Mouse (Mus musculus) adrenal gland, adult (tissue): Measurements from ENCODE around the gene Gdf2.

ENCODE experiments used
- DNase-seq, 2 experiments: peaks; one replicate each; pipeline ENCODE4 v3.0.0; 2022 to 2023; ENCODE audit warnings: low spot score in 1 of 2; ENCODE audit not compliant: inconsistent age in 2 of 2

Gene Gdf2

DNA sequence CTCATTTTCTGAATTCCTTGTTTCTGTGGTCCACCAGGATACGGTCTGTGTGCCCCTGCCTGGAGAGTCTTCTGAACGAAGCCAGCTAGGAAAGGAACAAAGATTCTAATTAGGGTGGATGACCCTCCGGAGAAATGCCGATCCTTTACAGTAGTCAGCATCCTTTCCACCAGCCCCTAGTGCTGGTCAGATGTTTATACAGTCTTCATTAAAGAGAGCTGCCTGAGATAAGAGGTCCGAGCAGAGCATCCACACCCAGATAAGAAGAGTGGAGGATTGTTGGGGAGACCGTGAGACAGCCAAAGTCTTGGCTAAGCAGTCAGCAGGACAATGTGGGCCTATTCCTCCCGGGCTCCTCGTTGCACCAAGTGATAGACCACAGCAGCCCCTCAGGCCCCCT lies at the start of gene Gdf2:
Gene Gdf2, plus strand, starts transcription at position 301 of the 400 bp plus-strand sequence.
- no peak for DNase-seq

GRCm38 (mm10) chr14:33891507-33891906 lies 49.3 kb upstream of the Gdf2 start:
- no peak for DNase-seq

GRCm38 (mm10) chr14:33895777-33896176 lies 45.1 kb upstream of the Gdf2 start:
- DNase-seq: no peak

DNA sequence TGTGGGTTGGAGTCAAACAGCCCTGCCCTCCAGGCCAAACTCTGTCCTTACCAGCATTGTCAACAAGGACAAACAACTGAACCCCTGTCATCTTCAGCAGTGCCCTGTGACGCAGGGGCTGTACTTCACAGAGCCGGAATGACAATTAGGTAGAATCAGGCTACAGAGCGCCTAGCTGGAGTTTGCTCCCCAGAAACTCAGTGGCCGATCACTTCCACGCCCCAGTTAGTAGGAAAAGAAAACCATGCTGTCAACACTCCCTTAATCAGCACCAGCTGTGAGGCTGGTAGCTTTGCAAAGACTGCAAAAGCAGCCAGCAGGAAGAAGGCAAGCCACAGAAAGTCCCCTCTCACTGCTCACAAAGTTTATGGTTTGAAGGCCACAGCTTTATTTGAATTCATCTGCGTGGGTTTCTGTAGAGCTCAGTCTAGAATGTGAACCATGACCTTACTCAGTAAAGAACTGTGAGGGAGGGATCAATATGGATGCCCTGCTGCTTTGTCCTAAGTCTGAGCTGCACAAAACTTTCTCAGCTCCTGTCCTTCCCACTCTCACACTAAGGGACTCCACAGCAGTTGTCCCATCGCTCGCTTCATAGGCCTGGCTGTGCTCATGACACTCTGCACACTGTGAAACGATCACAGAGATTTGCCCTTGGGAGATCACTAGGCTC lies 44.1 kb upstream of the Gdf2 start:
- DNase-seq: peak in 1 of 2 experiments; percentile 55

DNA sequence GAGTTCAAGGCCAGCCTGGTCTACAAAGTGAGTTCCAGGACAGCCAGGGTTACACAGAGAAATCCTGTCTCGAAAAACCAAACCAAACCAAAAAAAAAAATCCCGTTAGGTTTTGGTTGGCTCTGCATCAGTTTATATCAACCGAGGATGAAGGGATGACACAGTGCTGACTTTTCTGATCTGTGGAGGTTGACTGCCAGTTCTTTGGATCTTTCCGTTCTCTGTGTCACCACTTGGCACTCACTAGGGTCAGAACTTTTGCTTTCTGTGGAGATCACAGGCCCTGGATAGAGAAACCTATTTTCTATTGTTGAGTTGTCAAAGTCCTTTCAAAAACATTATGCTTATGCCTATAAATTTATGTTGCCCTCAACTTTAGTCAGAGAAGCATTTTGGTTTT lies 38.1 kb upstream of the Gdf2 start:
- DNase-seq: peak in 1 of 2 experiments; percentile 24

- DNase-seq: no peak
These were observed 37.6 kb upstream of the Gdf2 start for GRCm38 (mm10) chr14:33903199-33903598.

GRCm38 (mm10) chr14:33904851-33905250 lies 36.0 kb upstream of the Gdf2 start:
- DNase-seq: no peak

DNA sequence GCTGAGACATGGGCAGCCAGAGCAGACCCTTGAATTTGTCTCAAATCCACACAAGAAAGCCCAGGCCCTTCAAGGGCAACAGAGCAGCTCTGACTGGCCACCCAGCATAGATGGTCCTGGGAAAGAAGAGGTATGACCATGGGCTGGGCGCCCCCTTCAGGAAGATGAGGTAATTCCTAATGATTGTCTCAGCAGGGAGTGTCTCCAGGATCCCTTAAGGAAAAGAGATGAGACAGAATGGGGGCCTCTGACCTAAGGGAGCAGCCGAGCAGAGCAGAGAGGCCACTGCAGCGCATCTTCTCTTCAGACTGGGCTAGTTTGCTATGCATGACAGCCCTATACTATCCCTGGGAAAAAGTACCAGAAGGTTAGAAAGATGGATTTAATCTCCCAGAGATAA lies 27.1 kb upstream of the Gdf2 start:
- peak; percentile 61 to 90 for DNase-seq

GRCm38 (mm10) chr14:33914206-33914605 lies 26.6 kb upstream of the Gdf2 start:
- DNase-seq: no peak

- DNase-seq: no peak
These were observed 19.9 kb upstream of the Gdf2 start for GRCm38 (mm10) chr14:33920727-33921559.

DNA sequence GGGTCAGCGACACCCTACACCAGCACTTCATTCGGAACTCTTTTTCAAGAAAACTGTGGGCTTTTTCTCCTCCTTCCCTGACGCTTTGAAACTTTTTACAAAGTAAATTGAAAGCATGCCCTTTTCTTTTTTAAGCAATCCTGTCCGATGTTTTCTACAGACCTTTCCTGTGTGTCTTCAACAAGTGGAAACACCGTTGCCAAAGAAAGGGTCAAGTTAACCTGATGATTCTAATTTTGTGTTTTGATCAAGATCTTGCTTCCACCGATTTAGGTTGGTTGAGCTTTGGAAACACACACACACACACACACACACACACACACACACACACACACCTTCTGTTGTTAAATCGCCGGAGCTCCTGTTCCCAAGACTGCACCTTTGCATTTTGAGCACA lies 18.1 kb upstream of the Gdf2 start:
- no peak for DNase-seq

- DNase-seq: peak; percentile 30 to 61
These were observed 17.4 kb upstream of the Gdf2 start, which contains the start of gene Gdf10 for GRCm38 (mm10) chr14:33923168-33924070. Gene Gdf10 (plus strand): TSS chr14:33923587.

DNA sequence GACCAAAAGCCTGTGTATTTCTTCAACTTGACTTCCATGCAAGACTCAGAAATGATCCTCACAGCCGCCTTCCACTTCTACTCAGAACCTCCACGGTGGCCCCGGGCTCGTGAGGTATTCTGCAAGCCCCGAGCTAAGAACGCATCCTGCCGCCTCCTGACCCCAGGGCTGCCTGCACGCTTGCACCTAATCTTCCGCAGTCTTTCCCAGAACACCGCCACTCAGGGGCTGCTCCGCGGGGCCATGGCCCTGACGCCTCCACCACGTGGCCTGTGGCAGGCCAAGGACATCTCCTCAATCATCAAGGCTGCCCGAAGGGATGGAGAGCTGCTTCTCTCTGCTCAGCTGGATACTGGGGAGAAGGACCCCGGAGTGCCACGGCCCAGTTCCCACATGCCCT lies 9.0 kb upstream of the Gdf2 start:
- peak; percentile 41 to 50 for DNase-seq

DNA sequence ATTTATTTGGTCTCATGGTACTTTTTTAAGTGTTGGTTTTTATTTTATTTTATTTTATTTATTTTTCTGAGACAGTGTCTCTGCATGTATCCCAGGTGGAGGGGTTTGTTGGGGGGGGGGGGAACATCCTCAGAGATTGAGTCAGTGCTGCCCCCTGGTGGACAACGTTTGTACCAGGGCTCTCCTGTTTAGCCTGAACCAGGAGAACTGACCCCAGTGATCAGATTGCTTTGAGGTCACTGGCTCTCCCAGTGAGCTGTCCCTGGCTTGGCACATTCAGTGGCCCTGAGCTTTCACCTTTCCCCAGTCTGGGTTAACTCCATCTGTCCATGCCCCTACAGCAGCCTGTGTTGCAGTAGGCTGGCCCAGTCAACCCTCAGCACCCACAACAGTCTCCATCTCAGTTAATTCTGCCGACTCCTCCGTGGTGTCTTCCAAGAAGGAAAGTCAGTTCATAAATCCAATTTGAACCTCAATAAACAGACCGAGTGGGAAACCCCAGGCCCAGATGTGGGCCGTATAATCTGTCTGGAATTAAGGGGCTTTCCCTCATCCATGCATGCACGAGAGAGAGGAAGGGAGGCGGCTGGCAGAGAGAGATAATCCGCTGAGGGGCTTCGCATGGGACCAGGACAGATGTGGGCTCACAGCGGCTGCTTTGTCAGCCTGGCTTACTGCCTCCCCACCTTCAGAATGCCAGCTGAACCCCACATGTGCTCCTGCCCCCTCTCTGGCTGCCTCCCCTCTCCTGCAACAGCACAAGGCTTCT lies 7.7 kb upstream of the Gdf2 start:
- DNase-seq: peak; percentile 56 to 85

DNA sequence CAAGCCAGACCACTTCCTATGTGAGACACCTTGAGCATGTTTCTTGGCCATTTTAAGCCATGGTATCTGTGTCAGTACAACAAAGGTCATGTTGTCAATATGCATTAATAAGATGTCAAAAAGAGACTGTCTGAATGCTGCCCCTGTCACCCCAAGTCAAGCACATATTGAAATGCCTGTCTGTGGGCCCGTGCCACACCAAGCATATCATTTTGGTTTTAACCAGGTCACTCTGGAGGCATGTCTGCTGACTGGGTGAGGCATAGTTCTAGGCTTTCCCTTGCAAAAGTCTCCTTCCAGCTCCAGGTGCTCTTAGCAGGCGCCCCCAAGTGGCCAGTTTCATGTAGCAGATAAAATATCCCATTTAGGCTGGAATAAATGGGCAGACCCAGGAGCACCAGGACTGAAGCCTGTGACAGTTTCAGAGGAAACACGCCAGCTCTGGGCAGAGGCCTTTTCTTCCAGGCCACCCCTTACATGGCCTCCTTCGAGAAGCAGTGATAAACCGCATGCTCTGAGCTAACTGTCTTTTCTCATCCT lies 7.0 kb upstream of the Gdf2 start:
- peak; percentile 43 to 80 for DNase-seq

GRCm38 (mm10) chr14:33939117-33939516 lies 1.7 kb upstream of the Gdf2 start:
- DNase-seq: peak; percentile 69 to 86

DNA sequence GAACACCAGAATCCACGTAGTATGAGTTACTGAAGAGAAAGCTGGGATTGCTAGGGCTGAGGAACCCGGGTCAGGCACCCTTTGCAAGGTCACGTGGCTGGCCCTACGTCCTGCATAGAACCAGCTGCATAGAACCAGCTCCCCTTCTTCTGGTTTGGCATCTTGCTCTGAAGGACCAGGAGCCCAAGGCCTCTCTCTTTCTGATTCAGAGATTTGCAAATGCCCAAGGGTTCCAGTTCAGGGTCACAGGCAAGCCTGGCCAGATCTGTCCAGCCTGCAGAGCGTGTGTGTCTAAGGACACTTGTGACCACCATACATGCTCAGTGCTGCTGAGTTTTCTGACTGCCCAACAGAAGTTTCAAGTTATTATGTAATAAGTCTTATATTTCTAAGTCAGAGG lies 1.4 kb downstream of the Gdf2 start:
- DNase-seq: peak; percentile 77 to 90

DNA sequence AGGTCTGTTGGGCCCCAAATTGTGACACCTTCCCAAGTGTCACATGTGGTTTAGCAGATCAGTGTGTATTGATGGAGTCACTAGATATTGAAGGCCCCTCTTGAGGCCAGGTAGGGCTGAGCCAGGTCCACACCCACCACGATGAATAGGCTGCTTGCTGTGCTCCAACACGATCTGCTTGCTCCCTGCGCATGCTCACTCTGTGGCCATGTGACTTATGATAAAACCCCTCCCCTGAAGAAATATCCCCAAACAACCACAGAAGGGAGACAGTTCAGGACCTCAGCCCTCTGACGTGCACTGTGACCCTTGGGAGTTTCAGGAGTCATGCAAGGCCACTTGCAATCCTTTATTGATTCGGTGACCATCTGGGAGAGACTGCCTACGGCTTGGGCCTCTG lies 5.3 kb downstream of the Gdf2 start:
- no peak for DNase-seq

GRCm38 (mm10) chr14:33952233-33952981 lies 11.6 kb downstream of the Gdf2 start:
- no peak for DNase-seq

- no peak for DNase-seq
These were observed 12.9 kb downstream of the Gdf2 start, which contains the start of gene Rbp3 for GRCm38 (mm10) chr14:33953761-33954160. Gene Rbp3 (plus strand): TSS chr14:33954003.
